Mouse (Mus musculus): ENCODE data around the gene Trpm1.

The Trpm1 gene

GRCm38 (mm10) chr7:64163890-64164289 lies 10.3 kb downstream of the Trpm1 start:
- no peak for DNase-seq (ENCODE audit: low read depth, low spot score)

DNA sequence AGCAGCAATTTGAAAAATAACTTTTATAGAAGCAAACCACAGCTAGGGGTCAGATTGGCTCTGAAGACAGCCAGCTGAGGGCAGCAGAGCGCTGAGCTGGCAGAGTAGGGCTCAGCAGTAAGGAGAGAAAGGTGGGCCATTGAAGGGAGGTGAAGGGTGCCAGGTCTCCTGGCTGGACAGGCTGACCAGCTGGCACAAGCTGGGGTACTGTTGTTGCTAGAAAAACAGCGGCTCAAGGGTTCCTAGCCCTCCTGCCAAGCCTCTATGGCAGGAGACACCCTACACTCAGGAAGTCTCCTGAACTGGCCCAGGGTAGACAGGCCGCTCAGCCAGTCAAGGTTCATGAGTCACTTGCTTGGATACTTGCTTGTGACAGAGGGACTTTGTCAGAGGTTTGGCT lies 11.4 kb downstream of the Trpm1 start:
- DNase-seq (ENCODE audit: low read depth, low spot score), result no peak

- no peak for DNase-seq (ENCODE audit: low read depth, low spot score)
Observed at GRCm38 (mm10) chr7:64166025-64166424, 12.4 kb downstream of the Trpm1 start.

GRCm38 (mm10) chr7:64166724-64167123 lies 13.1 kb downstream of the Trpm1 start:
- no peak for DNase-seq (ENCODE audit: low read depth, low spot score)

- no peak for DNase-seq (ENCODE audit: low read depth, low spot score)
Observed at GRCm38 (mm10) chr7:64179310-64179709, 25.7 kb downstream of the Trpm1 start.

DNA sequence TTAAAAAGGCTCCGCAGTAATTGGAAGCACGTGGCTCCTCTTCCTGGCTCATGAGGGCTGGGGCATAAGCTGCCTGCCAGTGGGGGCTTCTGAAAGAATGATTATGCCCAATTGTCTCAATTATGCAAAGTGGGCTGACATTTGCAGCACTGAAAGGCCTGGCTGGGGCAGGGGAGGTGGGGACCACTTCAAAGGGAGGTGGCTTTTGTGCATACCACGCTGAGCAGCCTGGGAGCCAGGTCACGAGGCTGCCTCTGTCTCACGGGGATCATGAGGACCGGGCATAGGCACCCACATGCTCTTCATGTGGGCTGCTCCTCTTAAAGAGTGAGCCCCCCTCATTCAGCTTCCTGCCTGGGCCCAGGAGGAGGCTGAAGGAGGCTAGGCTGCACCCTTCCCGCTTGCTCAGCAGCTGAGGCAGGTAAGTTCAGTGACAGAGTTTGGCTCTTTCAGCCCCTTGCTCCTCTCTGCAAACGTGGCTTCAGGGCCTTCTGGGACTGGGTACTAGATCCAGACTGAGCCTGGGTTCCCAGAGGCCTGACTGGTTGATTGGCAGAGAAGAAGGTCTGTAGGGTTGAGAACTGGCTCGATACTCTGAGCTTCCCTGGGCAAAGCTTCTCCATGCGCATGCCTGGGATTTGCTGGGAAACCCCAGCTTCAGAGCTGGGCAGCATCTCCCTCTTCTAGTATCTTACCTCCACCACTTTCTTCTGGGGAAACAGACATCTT lies 31.7 kb downstream of the Trpm1 start:
- no peak for DNase-seq (ENCODE audit: low read depth, low spot score)

DNA sequence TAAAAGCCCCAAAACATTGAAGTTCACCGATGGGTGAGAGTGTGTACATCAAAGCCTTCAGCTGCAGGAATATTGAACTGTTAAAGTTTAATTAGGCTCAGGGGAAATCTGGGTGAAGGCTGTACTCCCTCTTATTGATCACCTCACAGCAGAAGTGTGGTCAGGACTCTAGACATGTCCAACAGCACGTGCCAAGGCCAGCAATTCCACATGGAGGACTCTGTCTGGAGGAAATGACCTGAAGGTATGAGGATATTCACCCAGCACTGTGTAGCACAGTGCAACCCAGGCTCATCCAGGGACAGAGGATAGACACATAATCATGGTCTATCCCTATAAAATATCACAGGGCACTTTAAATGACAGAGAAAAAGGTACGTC lies 32.3 kb downstream of the Trpm1 start:
- no peak for DNase-seq (ENCODE audit: low read depth, low spot score)

- no peak for DNase-seq (ENCODE audit: low read depth, low spot score)
Observed at GRCm38 (mm10) chr7:64192261-64192943, 38.8 kb downstream of the Trpm1 start.

DNA sequence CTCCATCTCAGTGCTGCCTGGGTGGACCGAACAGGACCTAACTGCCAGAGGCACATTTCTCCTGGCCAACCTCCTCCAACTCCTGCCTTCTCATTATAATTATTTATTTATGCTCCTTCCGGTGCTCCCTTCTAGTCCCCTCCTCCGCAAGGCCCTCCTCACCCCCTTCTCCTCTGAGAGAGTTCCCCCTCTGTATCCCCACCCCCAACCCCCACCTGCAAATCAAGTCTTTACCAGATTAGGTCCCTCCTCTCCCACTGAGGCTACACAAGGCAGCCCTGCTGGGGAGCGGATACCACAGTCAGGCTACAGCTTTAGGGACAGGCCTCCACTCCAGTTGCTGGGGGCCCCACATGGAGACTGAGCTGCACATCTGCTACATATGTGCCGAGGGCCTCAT lies 39.8 kb downstream of the Trpm1 start:
- DNase-seq (ENCODE audit: low read depth, low spot score), result no peak

DNA sequence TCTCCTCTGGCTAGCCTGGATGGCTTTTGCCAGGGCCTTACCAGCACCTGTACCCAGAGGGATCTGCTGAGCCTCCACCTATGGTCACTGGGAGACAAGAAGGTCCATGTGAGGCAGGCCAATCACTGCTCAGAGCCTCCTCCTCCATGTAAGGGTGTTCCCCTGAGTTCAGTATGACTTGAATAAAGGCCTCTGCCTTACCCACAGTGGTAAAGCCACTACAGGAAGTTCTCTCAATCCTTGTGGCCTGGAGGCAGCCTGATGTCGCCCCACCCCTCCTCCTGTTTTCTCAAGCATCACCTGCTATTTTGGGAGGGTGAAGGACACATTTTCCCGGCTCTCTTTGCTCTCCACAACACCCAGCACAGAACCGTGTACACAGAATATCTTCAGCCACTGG lies 42.5 kb downstream of the Trpm1 start:
- no peak for DNase-seq (ENCODE audit: low read depth, low spot score)

- no peak for DNase-seq (ENCODE audit: low read depth, low spot score)
Observed at GRCm38 (mm10) chr7:64208700-64209099, 55.1 kb downstream of the Trpm1 start.

GRCm38 (mm10) chr7:64212870-64213269 lies 59.2 kb downstream of the Trpm1 start:
- no peak for DNase-seq (ENCODE audit: low read depth, low spot score)

DNA sequence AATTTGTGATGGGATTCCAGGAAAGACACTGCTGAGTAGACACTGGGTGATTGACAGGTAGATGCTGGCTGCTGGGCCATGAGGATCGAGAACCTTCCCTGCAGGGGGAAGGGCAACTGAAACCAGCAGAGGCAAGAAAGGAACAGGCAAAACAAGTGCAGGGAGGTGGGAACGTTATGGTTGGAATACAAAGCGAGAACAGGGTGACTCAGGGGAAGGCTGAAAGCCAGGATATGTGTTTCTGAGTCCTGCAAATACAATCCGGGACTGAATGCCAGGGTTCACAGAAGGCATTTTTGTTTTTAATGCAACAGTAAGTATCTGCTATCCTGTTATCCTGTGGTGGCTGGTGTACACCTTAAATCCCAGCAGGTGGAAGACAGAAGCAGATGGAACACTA lies 60.4 kb downstream of the Trpm1 start:
- DNase-seq (ENCODE audit: low read depth, low spot score), result no peak

- no peak for DNase-seq (ENCODE audit: low read depth, low spot score)
Observed at GRCm38 (mm10) chr7:64215613-64216012, 62.0 kb downstream of the Trpm1 start.

DNA sequence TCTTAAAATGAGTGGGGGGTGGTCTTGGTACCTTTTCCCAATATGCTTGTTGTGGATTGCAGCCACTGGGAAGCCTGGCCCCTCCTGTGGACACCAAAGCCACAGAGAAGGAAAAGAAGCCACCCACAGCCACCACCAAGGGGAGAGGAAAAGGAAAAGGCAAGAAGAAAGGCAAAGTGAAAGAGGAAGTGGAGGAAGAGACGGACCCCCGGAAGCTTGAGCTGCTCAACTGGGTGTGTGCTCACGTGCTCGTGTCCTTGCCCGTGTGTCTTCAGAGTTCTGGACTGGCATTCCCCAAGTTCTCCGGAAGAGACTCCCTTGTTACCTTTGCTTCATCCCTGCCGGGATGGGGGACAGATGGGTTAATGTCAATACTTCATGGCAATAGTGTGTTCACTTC lies 63.8 kb downstream of the Trpm1 start:
- DNase-seq (ENCODE audit: low read depth, low spot score), result no peak

GRCm38 (mm10) chr7:64219765-64220164 lies 66.1 kb downstream of the Trpm1 start:
- DNase-seq (ENCODE audit: low read depth, low spot score), result no peak

GRCm38 (mm10) chr7:64223215-64223614 lies 69.6 kb downstream of the Trpm1 start:
- no peak for DNase-seq (ENCODE audit: low read depth, low spot score)

DNA sequence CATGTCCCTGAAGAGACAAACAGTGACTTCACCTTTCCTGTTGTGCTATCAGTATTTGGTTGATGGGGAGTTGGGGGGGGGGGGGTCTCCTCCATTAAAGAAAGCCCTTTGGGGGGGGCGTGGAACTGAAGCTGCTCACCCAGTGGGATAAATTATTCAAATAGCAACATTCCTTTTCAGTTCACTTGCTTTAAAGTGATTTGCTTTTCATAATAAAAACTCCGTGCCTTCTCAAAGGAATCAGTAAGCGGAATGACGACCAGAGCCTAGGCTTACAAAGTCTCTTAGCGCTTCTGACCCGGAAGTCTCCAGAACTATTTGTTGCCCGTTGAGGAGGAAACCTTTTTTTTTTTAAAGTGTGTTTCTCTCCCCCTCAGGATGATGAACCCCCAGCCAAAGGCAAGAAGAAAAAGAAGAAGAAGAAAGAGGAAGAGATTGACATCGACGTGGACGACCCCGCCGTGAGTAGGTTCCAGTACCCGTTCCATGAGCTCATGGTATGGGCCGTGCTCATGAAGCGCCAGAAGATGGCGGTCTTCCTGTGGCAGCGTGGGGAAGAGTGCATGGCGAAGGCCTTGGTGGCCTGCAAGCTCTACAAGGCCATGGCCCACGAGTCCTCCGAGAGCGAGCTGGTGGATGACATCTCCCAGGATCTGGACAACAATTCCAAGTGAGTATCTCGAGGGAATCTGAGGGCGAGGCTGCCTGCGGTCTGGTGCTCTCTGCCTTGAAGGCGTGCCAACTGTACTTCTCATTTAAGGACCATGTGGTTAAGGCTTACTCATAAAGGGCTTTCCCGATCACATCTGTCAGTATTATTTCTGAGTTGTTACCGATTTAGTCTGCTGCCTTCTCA lies 72.9 kb downstream of the Trpm1 start:
- no peak for DNase-seq (ENCODE audit: low read depth, low spot score)

DNA sequence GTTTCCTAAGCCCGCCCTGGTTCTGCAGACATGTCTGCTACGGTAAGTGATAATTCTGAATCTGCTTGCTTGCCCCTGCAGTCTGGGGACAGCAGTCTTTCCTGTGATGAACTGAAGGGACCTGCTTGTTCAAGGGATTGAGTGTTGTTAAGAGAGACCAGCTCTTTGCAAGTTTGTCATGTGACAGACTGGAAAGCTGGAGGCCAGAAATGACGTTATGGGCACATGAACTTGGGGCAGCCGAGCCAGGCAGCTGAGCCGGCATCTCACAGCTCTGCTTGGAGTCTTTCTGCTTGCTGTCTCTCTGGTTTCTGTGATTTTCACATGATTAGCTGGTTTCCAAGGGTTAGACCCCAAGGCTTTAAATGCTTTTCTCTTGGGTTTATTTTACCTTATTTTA lies 74.0 kb downstream of the Trpm1 start:
- DNase-seq (ENCODE audit: low read depth, low spot score), result no peak

DNA sequence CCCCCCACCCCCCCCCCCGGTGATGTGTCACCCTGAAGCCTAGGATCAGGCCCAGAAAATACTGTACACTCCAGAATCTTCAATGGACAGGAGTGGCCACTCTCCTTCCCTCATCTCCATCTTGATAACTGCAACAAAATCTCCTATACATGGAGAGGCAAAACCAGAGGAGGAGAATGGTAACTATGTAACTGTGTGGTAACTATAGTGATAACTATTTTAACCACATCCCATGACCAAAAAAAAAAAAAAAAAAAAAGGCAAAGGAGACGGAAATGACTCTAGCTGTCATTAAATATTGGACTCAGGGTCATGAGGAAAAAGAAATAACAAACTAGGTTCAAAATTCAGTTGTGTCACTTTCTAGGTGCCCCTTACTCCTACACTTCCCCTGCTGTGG lies 74.7 kb downstream of the Trpm1 start:
- DNase-seq (ENCODE audit: low read depth, low spot score), result no peak

GRCm38 (mm10) chr7:64229911-64230310 lies 76.3 kb downstream of the Trpm1 start:
- DNase-seq (ENCODE audit: low read depth, low spot score), result no peak

DNA sequence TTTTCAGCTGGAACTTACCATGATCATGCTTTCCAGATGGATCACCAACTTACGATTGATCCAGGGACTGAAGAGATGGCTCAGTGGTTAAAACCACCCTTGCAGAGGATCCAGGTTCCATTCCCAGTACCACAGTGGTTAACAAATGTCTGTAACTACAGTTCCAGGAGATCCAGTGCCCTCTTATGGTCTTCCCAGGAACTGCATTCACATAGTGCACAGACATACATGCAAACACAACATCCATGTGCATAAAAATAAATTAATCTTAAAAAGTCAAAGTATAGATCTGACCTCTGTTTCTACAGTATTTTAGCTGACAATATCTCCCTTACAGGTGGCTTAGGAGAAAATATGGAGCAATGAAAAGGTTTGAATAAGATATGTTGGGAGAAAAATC lies 77.4 kb downstream of the Trpm1 start:
- no peak for DNase-seq (ENCODE audit: low read depth, low spot score)

- DNase-seq (ENCODE audit: low read depth, low spot score), result no peak
Observed at GRCm38 (mm10) chr7:64231996-64232395, 78.4 kb downstream of the Trpm1 start.

All from retina, adult 2 months (tissue).